Mouse (Mus musculus): ENCODE measurements around the gene Arhgap9. TPM values are rescaled to one million over a fixed set of nuclear protein-coding genes. Genes with fewer than 3 reads are reported as not detected.
A peak's percentile ranks its signal among the peaks of the same experiment; 100 is the strongest.

Arhgap9 gene
- total and polyA plus RNA-seq, 3 experiments, result 2.3 to 4.8 (median 2.4) TPM

GRCm38 (mm10) chr10:127290307-127290929 is 31.3 kb upstream of the Arhgap9 start:
- Histone ChIP-seq H3K27ac (peak overlapping the region; percentile 93), H3K9ac (ENCODE audit: low read depth, low read length) (peak overlapping the region; percentile 80), H3K4me1 (ENCODE audit: control insufficient read depth, insufficient read depth, low read length) (peaks cover 25% of the 10 kb centered on the region), H3K79me2 (replicated peaks; ENCODE audit: control insufficient read depth, insufficient read depth, low read length) (no peaks in the 10 kb centered on the region), H3K27me3 (ENCODE audit: control insufficient read depth, insufficient read depth, low read length) (no peaks in the 10 kb centered on the region), H3K36me3 (ENCODE audit: control insufficient read depth, insufficient read depth, low read length) (peaks cover 17% of the 10 kb centered on the region), H3K4me3 (peak overlapping the region; percentile 87)
- peak; percentile 100 for TF ChIP-seq POLR2A (IDR thresholded peaks at IDR 0.05; ENCODE audit: insufficient read depth, low read depth, low read length)
- TF ChIP-seq CTCF (IDR thresholded peaks at IDR 0.05), result no peak
- peak; percentile 72; the same call in 1 of the 2 replicates for TF ChIP-seq EP300 (IDR thresholded peaks at IDR 0.05; ENCODE audit: insufficient read depth, low read depth, low read length)
- DNase-seq, result peak; percentile 99 to 100
- under 1% methylated on average over 47 of the region's 47 CpGs for whole genome bisulfite sequencing
- intact Hi-C loops (cut with DNase I), result loop anchor here (2.0 kb wide), 1 partner anchor 20 kb away; the partner anchor contains the start of gene Mars

- WGBS, result 2% methylated on average over 19 of the region's 19 CpGs
- Histone ChIP-seq H3K27me3 (ENCODE audit: control insufficient read depth, insufficient read depth, low read length) (no peaks in the 10 kb centered on the region), H3K27ac (peak overlapping the region; percentile 92), H3K4me3 (peak overlapping the region; percentile 72), H3K9ac (ENCODE audit: low read depth, low read length) (peak overlapping the region; percentile 80), H3K79me2 (replicated peaks; ENCODE audit: control insufficient read depth, insufficient read depth, low read length) (no peaks in the 10 kb centered on the region), H3K4me1 (ENCODE audit: control insufficient read depth, insufficient read depth, low read length) (peaks cover 25% of the 10 kb centered on the region), H3K36me3 (ENCODE audit: control insufficient read depth, insufficient read depth, low read length) (peaks cover 21% of the 10 kb centered on the region)
- TF ChIP-seq CTCF (IDR thresholded peaks at IDR 0.05) (no peak), EP300 (IDR thresholded peaks at IDR 0.05; ENCODE audit: insufficient read depth, low read depth, low read length) (peak; percentile 51; the same call in 1 of the 2 replicates), POLR2A (IDR thresholded peaks at IDR 0.05; ENCODE audit: insufficient read depth, low read depth, low read length) (no peak)
- peak; percentile 81 to 82 for DNase-seq
- intact Hi-C loops (cut with DNase I), result loop anchor here (2.0 kb wide), 1 partner anchor 20 kb away; the partner anchor contains the start of gene Mars
Measured at GRCm38 (mm10) chr10:127290930-127291880, 30.6 kb upstream of the Arhgap9 start.

- Histone ChIP-seq H3K36me3 (ENCODE audit: control insufficient read depth, insufficient read depth, low read length) (peaks cover 26% of the 10 kb centered on the region), H3K4me1 (ENCODE audit: control insufficient read depth, insufficient read depth, low read length) (peaks cover 23% of the 10 kb centered on the region), H3K27me3 (ENCODE audit: control insufficient read depth, insufficient read depth, low read length) (no peaks in the 10 kb centered on the region), H3K9ac (ENCODE audit: low read depth, low read length) (peak overlapping the region; percentile 48), H3K27ac (peak overlapping the region; percentile 92), H3K4me3 (peak overlapping the region; percentile 72), H3K79me2 (replicated peaks; ENCODE audit: control insufficient read depth, insufficient read depth, low read length) (no peaks in the 10 kb centered on the region)
- 5% methylated on average over 5 of the region's 5 CpGs for WGBS
- intact Hi-C loops (cut with DNase I), result loop anchor here (1.0 to 2.0 kb wide), 2 partner anchors 19 to 44 kb away; partner anchors contain the start of gene Mars
- DNase-seq, result no peak
- TF ChIP-seq POLR2A (IDR thresholded peaks at IDR 0.05; ENCODE audit: insufficient read depth, low read depth, low read length) (no peak), EP300 (IDR thresholded peaks at IDR 0.05; ENCODE audit: insufficient read depth, low read depth, low read length) (no peak), CTCF (IDR thresholded peaks at IDR 0.05) (no peak)
Measured at GRCm38 (mm10) chr10:127291881-127292638, 29.7 kb upstream of the Arhgap9 start.

GRCm38 (mm10) chr10:127292987-127293538 is 28.7 kb upstream of the Arhgap9 start:
- H3K27ac ChIP-seq, result peak overlapping the region; percentile 92
- peak overlapping the region; percentile 72; the same call in 1 of the 2 replicates for H3K4me3 ChIP-seq
- intact Hi-C loops (cut with DNase I), result loop anchor here (1.0 kb wide), 1 partner anchor 43 kb away; no protein-coding TSS in a partner anchor
- 25% methylated on average over 6 of the region's 6 CpGs for WGBS
- DNase-seq, result peak; percentile 58 to 61
- H3K79me2 ChIP-seq (replicated peaks; ENCODE audit: control insufficient read depth, insufficient read depth, low read length), result no peaks in the 10 kb centered on the region
- peak overlapping the region; percentile 55 for H3K9ac ChIP-seq (ENCODE audit: low read depth, low read length)
- peaks cover 17% of the 10 kb centered on the region for H3K4me1 ChIP-seq (ENCODE audit: control insufficient read depth, insufficient read depth, low read length)
- H3K36me3 ChIP-seq (ENCODE audit: control insufficient read depth, insufficient read depth, low read length), result peaks cover 26% of the 10 kb centered on the region
- H3K27me3 ChIP-seq (ENCODE audit: control insufficient read depth, insufficient read depth, low read length), result no peaks in the 10 kb centered on the region
- TF ChIP-seq EP300 (IDR thresholded peaks at IDR 0.05; ENCODE audit: insufficient read depth, low read depth, low read length) (peak; percentile 81; the same call in 1 of the 2 replicates), POLR2A (IDR thresholded peaks at IDR 0.05; ENCODE audit: insufficient read depth, low read depth, low read length) (peak; percentile 72), CTCF (IDR thresholded peaks at IDR 0.05) (no peak)

GRCm38 (mm10) chr10:127293590-127294113 is 28.1 kb upstream of the Arhgap9 start:
- 67% methylated on average over 3 of the region's 3 CpGs for WGBS
- intact Hi-C loops (cut with DNase I), result no loop called here
- Histone ChIP-seq H3K9ac (ENCODE audit: low read depth, low read length) (peak overlapping the region; percentile 29; the same call in 1 of the 2 replicates), H3K27ac (peak overlapping the region; percentile 92), H3K27me3 (ENCODE audit: control insufficient read depth, insufficient read depth, low read length) (no peaks in the 10 kb centered on the region), H3K4me1 (ENCODE audit: control insufficient read depth, insufficient read depth, low read length) (peaks cover 17% of the 10 kb centered on the region), H3K4me3 (no peak overlapping the region; the same call in 1 of the 2 replicates), H3K79me2 (replicated peaks; ENCODE audit: control insufficient read depth, insufficient read depth, low read length) (no peaks in the 10 kb centered on the region), H3K36me3 (ENCODE audit: control insufficient read depth, insufficient read depth, low read length) (peaks cover 26% of the 10 kb centered on the region)
- TF ChIP-seq EP300 (IDR thresholded peaks at IDR 0.05; ENCODE audit: insufficient read depth, low read depth, low read length), result no peak
- TF ChIP-seq CTCF (IDR thresholded peaks at IDR 0.05), result no peak
- no peak for TF ChIP-seq POLR2A (IDR thresholded peaks at IDR 0.05; ENCODE audit: insufficient read depth, low read depth, low read length)
- no peak for DNase-seq

Data from heart, adult 2 months (tissue).